Mouse (Mus musculus): ENCODE results near the gene Tmem270. TPM values are rescaled to one million over a fixed set of nuclear protein-coding genes. Genes with fewer than 3 reads are reported as not detected.
A peak's percentile ranks its signal among the peaks of the same experiment; 100 is the strongest.

The Tmem270 gene
- polyA plus RNA-seq, 1 experiment, result not detected

GRCm38 (mm10) chr5:134887447-134888335, 18.8 kb downstream of the Tmem270 start:
- H3K27me3 ChIP-seq (ENCODE audit: control insufficient read depth, insufficient read depth, insufficient read length), result peaks cover 40% of the 10 kb centered on the region
- H3K4me2 ChIP-seq (ENCODE audit: low read depth), result no peak overlapping the region

GRCm38 (mm10) chr5:134883077-134883476, 23.5 kb downstream of the Tmem270 start:
- Histone ChIP-seq H3K36me3 (ENCODE audit: control insufficient read depth, insufficient read depth) (no peaks in the 10 kb centered on the region), H3ac (ENCODE audit: control insufficient read depth, insufficient read length) (no peak overlapping the region), H3K79me2 (ENCODE audit: control insufficient read depth, insufficient read depth) (no peaks in the 10 kb centered on the region), H3K4me3 (no peak overlapping the region), H3K4me2 (ENCODE audit: low read depth) (no peak overlapping the region), H3K27me3 (ENCODE audit: control insufficient read depth, insufficient read depth, insufficient read length) (peaks cover 53% of the 10 kb centered on the region)
- TF ChIP-seq E2F4 (IDR thresholded peaks at IDR 0.05; ENCODE audit: insufficient read depth), result no peak
- TF ChIP-seq USF1 (IDR thresholded peaks at IDR 0.05; ENCODE audit: low read depth), result no peak
- no peak for TF ChIP-seq MYOG (IDR thresholded peaks at IDR 0.05; ENCODE audit: control insufficient read depth in 1 of 3, insufficient read depth in 1 of 3, insufficient read length in 2 of 3, low read depth in 2 of 3)
- no peak for TF ChIP-seq REST (IDR thresholded peaks at IDR 0.05; ENCODE audit: insufficient read depth, insufficient read length)
- TF ChIP-seq SRF (IDR thresholded peaks at IDR 0.05; ENCODE audit: control insufficient read depth, insufficient read length, low read depth), result no peak
- TF ChIP-seq POLR2AphosphoS2 (IDR thresholded peaks at IDR 0.05; ENCODE audit: insufficient read length, low read depth), result no peak
- no peak for TF ChIP-seq TCF3 (IDR thresholded peaks at IDR 0.05; ENCODE audit: insufficient read length, low read depth)
- no peak for TF ChIP-seq MAX (IDR thresholded peaks at IDR 0.05; ENCODE audit: low read depth)
- no peak for TF ChIP-seq TCF12 (IDR thresholded peaks at IDR 0.05; ENCODE audit: insufficient read depth, poor library complexity, severe bottlenecking)
- TF ChIP-seq CEBPB (IDR thresholded peaks at IDR 0.05; ENCODE audit: insufficient read depth, poor library complexity, severe bottlenecking), result no peak
- no peak for TF ChIP-seq MYOD1 (IDR thresholded peaks at IDR 0.05; ENCODE audit: control insufficient read depth in 1 of 3, insufficient read length in 2 of 3, low read depth in 2 of 3)

More at GRCm38 (mm10) chr5:134887447-134888335, 18.8 kb downstream of the Tmem270 start:
- TF ChIP-seq TCF12 (IDR thresholded peaks at IDR 0.05; ENCODE audit: insufficient read depth, poor library complexity, severe bottlenecking), result no peak
- Histone ChIP-seq H3ac (ENCODE audit: control insufficient read depth, insufficient read length) (no peak overlapping the region), H3K79me2 (ENCODE audit: control insufficient read depth, insufficient read depth) (no peaks in the 10 kb centered on the region), H3K36me3 (ENCODE audit: control insufficient read depth, insufficient read depth) (no peaks in the 10 kb centered on the region), H3K4me3 (no peak overlapping the region)

GRCm38 (mm10) chr5:134876801-134877200, 29.7 kb downstream of the Tmem270 start:
- H3ac ChIP-seq (ENCODE audit: control insufficient read depth, insufficient read length), result no peak overlapping the region
- no peaks in the 10 kb centered on the region for H3K79me2 ChIP-seq (ENCODE audit: control insufficient read depth, insufficient read depth)
- TF ChIP-seq POLR2AphosphoS2 (IDR thresholded peaks at IDR 0.05; ENCODE audit: insufficient read length, low read depth), result no peak
- TF ChIP-seq MAX (IDR thresholded peaks at IDR 0.05; ENCODE audit: low read depth), result no peak
- no peak for TF ChIP-seq E2F4 (IDR thresholded peaks at IDR 0.05; ENCODE audit: insufficient read depth)
- no peak for TF ChIP-seq MYOG (IDR thresholded peaks at IDR 0.05; ENCODE audit: control insufficient read depth in 1 of 3, insufficient read depth in 1 of 3, insufficient read length in 2 of 3, low read depth in 2 of 3)
- TF ChIP-seq POLR2A (IDR thresholded peaks at IDR 0.05; ENCODE audit: insufficient read length, low read depth), result no peak
- no peak for TF ChIP-seq USF1 (IDR thresholded peaks at IDR 0.05; ENCODE audit: low read depth)
- TF ChIP-seq MYOD1 (IDR thresholded peaks at IDR 0.05; ENCODE audit: control insufficient read depth in 1 of 3, insufficient read length in 2 of 3, low read depth in 2 of 3), result no peak
- TF ChIP-seq SRF (IDR thresholded peaks at IDR 0.05; ENCODE audit: control insufficient read depth, insufficient read length, low read depth), result no peak
- TF ChIP-seq TCF12 (IDR thresholded peaks at IDR 0.05; ENCODE audit: insufficient read depth, poor library complexity, severe bottlenecking), result no peak
- no peak for TF ChIP-seq REST (IDR thresholded peaks at IDR 0.05; ENCODE audit: insufficient read depth, insufficient read length)

GRCm38 (mm10) chr5:134875245-134875644, 31.3 kb downstream of the Tmem270 start:
- Histone ChIP-seq H3K4me3 (no peak overlapping the region), H3K79me2 (ENCODE audit: control insufficient read depth, insufficient read depth) (no peaks in the 10 kb centered on the region), H3K27me3 (ENCODE audit: control insufficient read depth, insufficient read depth, insufficient read length) (peaks cover 27% of the 10 kb centered on the region), H3K4me2 (ENCODE audit: low read depth) (no peak overlapping the region), H3ac (ENCODE audit: control insufficient read depth, insufficient read length) (no peak overlapping the region), H3K36me3 (ENCODE audit: control insufficient read depth, insufficient read depth) (no peaks in the 10 kb centered on the region)
- TF ChIP-seq CEBPB (IDR thresholded peaks at IDR 0.05; ENCODE audit: insufficient read depth, poor library complexity, severe bottlenecking) (no peak), USF1 (IDR thresholded peaks at IDR 0.05; ENCODE audit: low read depth) (peak; percentile 17)

More at GRCm38 (mm10) chr5:134876801-134877200, 29.7 kb downstream of the Tmem270 start:
- Histone ChIP-seq H3K36me3 (ENCODE audit: control insufficient read depth, insufficient read depth) (no peaks in the 10 kb centered on the region), H3K4me2 (ENCODE audit: low read depth) (no peak overlapping the region), H3K4me3 (no peak overlapping the region), H3K27me3 (ENCODE audit: control insufficient read depth, insufficient read depth, insufficient read length) (peaks cover 28% of the 10 kb centered on the region)

- Histone ChIP-seq H3K4me2 (ENCODE audit: low read depth) (no peak overlapping the region), H3K4me3 (no peak overlapping the region), H3K36me3 (ENCODE audit: control insufficient read depth, insufficient read depth) (no peaks in the 10 kb centered on the region), H3K79me2 (ENCODE audit: control insufficient read depth, insufficient read depth) (no peaks in the 10 kb centered on the region), H3K27me3 (ENCODE audit: control insufficient read depth, insufficient read depth, insufficient read length) (peaks cover 18% of the 10 kb centered on the region), H3ac (ENCODE audit: control insufficient read depth, insufficient read length) (no peak overlapping the region)
- no peak for TF ChIP-seq MYOD1 (IDR thresholded peaks at IDR 0.05; ENCODE audit: control insufficient read depth in 1 of 3, insufficient read length in 2 of 3, low read depth in 2 of 3)
- no peak for TF ChIP-seq TCF12 (IDR thresholded peaks at IDR 0.05; ENCODE audit: insufficient read depth, poor library complexity, severe bottlenecking)
- TF ChIP-seq USF1 (IDR thresholded peaks at IDR 0.05; ENCODE audit: low read depth), result no peak
- TF ChIP-seq POLR2AphosphoS2 (IDR thresholded peaks at IDR 0.05; ENCODE audit: insufficient read length, low read depth), result no peak
- no peak for TF ChIP-seq CEBPB (IDR thresholded peaks at IDR 0.05; ENCODE audit: insufficient read depth, poor library complexity, severe bottlenecking)
- TF ChIP-seq POLR2A (IDR thresholded peaks at IDR 0.05; ENCODE audit: insufficient read length, low read depth), result no peak
- TF ChIP-seq SRF (IDR thresholded peaks at IDR 0.05; ENCODE audit: control insufficient read depth, insufficient read length, low read depth), result no peak
- TF ChIP-seq MAX (IDR thresholded peaks at IDR 0.05; ENCODE audit: low read depth), result no peak
- no peak for TF ChIP-seq MYOG (IDR thresholded peaks at IDR 0.05; ENCODE audit: control insufficient read depth in 1 of 3, insufficient read depth in 1 of 3, insufficient read length in 2 of 3, low read depth in 2 of 3)
- no peak for TF ChIP-seq E2F4 (IDR thresholded peaks at IDR 0.05; ENCODE audit: insufficient read depth)
- TF ChIP-seq REST (IDR thresholded peaks at IDR 0.05; ENCODE audit: insufficient read depth, insufficient read length), result no peak
- no peak for TF ChIP-seq TCF3 (IDR thresholded peaks at IDR 0.05; ENCODE audit: insufficient read length, low read depth)
These were observed 32.3 kb downstream of the Tmem270 start for GRCm38 (mm10) chr5:134873956-134874879.
